ENCODE assay signal across 22 mouse cellular contexts in the genomic region with DNA sequence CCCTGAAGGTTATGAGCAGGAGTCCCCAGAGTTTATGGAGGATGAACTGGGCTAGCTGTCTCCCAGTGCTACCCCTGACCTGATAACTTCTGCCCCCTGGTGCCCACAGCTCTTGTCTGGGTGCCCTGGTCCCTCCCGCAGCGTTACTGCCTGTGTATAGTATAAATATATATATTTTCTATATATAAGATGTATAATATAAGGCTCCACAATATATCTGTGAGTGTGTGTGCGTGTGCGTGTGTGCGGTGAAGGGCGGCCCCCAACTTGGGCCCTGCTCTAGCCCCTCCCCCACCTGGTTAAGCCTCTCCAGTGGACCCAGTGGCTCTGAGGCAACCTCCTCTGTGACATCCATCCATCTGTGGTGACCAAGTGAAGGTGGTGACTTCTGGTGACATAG. TPM values are rescaled to one million over a fixed set of nuclear protein-coding genes. Genes with fewer than 3 reads are reported as not detected.
DNase-seq lines count a peak whose midpoint lies in the region; ATAC-seq and TF ChIP-seq lines count a peak whose summit lies in the region.
"Had no signal": no experiment of that assay in that cellular context is flagged by ENCODE, and none has a peak within 500 bp of the region (broad histone marks: within the 10 kb centered on the region; RNA-seq: fewer than 3 reads in every experiment).

No protein-coding gene starts in this region.

- peak; percentile 52 for DNase-seq in cerebellum, adult 11-12 months
- DNase-seq in cerebellum, postnatal 4 days (ENCODE audit: low spot score in 2 of 2): no peak
- DNase-seq in cerebellum, adult 9-11 months: peak; percentile 60
- DNase-seq in cerebellum, postnatal 10 days: no peak
- no peak for DNase-seq in frontal cortex, adult 2 months (ENCODE audit: extremely low spot score in 1 of 2, low spot score in 1 of 2)
- peak; percentile 8 for DNase-seq in gastrocnemius, adult 2 months
- DNase-seq in gastrocnemius, postnatal 10 days: no peak
- DNase-seq: adrenal gland, adult 2 months; adrenal gland, adult 8-10 months; adrenal gland, postnatal 10 days; adrenal gland, postnatal 14 days; adrenal gland, postnatal 25 days; adrenal gland, postnatal 36 days; B cell, adult 2 months; cerebellum, adult 11 months; cerebellum, adult 18-20 months had no signal

- no peak for TF ChIP-seq CTCF in gastrocnemius, adult 2 months (IDR thresholded peaks at IDR 0.05)

- H3K4me3 ChIP-seq in gastrocnemius, adult 2 months: no peak overlapping the region

- no peak overlapping the region for H3K27ac ChIP-seq in gastrocnemius, adult 2 months

- 0 out of 2 replicates have a peak, but pooled peaks have one; percentile 10 for ATAC-seq in frontal cortex, adult (ENCODE audit: low TSS enrichment)
- ATAC-seq: activated CD4-positive, CD25-positive, alpha-beta regulatory T cell, adult 4 months; CD4-positive, CD25-positive, alpha-beta regulatory T cell, adult 4 months; Patski had no signal

- intact Hi-C loops in gastrocnemius, adult 2 months (cut with DNase I): no loop called here

RNA-seq across cellular contexts. Expression of gene Tab1, which starts 13.9 kb away (rescaled TPM):
- polyA plus RNA-seq in frontal cortex, adult 2 months (2012; rRNA removed): 37.9 and 41.4 TPM in 2 replicates
- total RNA-seq in gastrocnemius, adult 2 months (2021): 10 to 100 TPM; 13.0 to 16.1 TPM
- total RNA-seq in gastrocnemius, postnatal 10 days (2021): 10 to 100 TPM; 17.1 to 20.6 TPM

RNA-seq across cellular contexts. Expression of gene Rpl3, which starts 27.4 kb away (rescaled TPM):
- 629 and 778 TPM in 2 replicates for polyA plus RNA-seq in frontal cortex, adult 2 months (2012; rRNA removed)
- total RNA-seq in gastrocnemius, adult 2 months (2021): 10 to 100 TPM; 38.6 to 51.4 TPM
- 100 to 1,000 TPM; 224 to 271 TPM for total RNA-seq in gastrocnemius, postnatal 10 days (2021)

RNA-seq across cellular contexts. Expression of gene Syngr1, which starts 27.9 kb away (rescaled TPM):
- polyA plus RNA-seq in frontal cortex, adult 2 months (2012; rRNA removed): 288 and 302 TPM in 2 replicates
- total RNA-seq in gastrocnemius, adult 2 months (2021): 10 to 100 TPM; 46.1 to 46.4 TPM
- 10 to 100 TPM; 16.1 to 17.0 TPM for total RNA-seq in gastrocnemius, postnatal 10 days (2021)

RNA-seq across cellular contexts. Expression of gene Mgat3, which starts 54.4 kb away (rescaled TPM):
- 79.3 and 84.5 TPM in 2 replicates for polyA plus RNA-seq in frontal cortex, adult 2 months (2012; rRNA removed)
- total RNA-seq in gastrocnemius, adult 2 months (2021): under 1 TPM; 0.61 to 0.78 TPM
- 1 to 10 TPM; 2.8 to 3.1 TPM for total RNA-seq in gastrocnemius, postnatal 10 days (2021)
- total RNA-seq: G1E, MEL had no signal
- polyA plus RNA-seq: G1E had no signal

Comparison
In these comparisons a context has a peak if more than half of its experiments do, and no peak if none do; other contexts are left out.
1. DNase-seq: peak in cerebellum, adult 11-12 months (single experiment), cerebellum, adult 9-11 months (single experiment) and gastrocnemius, adult 2 months (single experiment); none in cerebellum, postnatal 4 days (0 of 2), cerebellum, postnatal 10 days (0 of 2), frontal cortex, adult 2 months (0 of 2) and gastrocnemius, postnatal 10 days (single experiment).
2. RNA of gene Rpl3, which starts 27.4 kb away (total RNA-seq): 224 to 271 TPM in gastrocnemius, postnatal 10 days; 38.6 to 51.4 TPM in gastrocnemius, adult 2 months; every median in the first group is over 4 times any median in the second.